ENCODE assay signal across 1 mouse cellular context in genomic region chr5:30870131-30870406, GRCm38 (mm10).
A peak's percentile ranks its signal among the peaks of the same experiment; 100 is the strongest.
TF ChIP-seq lines count a peak whose summit lies in the region.

No protein-coding gene starts in this region.

TF ChIP-seq in MEL, 35 proteins besides CTCF, POLR2A, EP300 and RAD21 (continued from another document):
- TF ChIP-seq USF2 (IDR thresholded peaks at IDR 0.05; ENCODE audit: borderline replicate concordance in 1 of 2, insufficient read depth in 1 of 2, low read depth in 1 of 2, low read length in 2 of 2): no peak
- 0 out of 2 replicates have a peak, but pooled peaks have one; percentile 24 for TF ChIP-seq MYC (IDR thresholded peaks at IDR 0.05; ENCODE audit: low read depth, low read length)
- no peak for TF ChIP-seq TCF12 (IDR thresholded peaks at IDR 0.05; ENCODE audit: low read depth, low read length)
- TF ChIP-seq RCOR1 (IDR thresholded peaks at IDR 0.05; ENCODE audit: low read depth, low read length): no peak
- no peak for TF ChIP-seq ZKSCAN1 (IDR thresholded peaks at IDR 0.05; ENCODE audit: low read depth, low read length)
- TF ChIP-seq USF1 (IDR thresholded peaks at IDR 0.05; ENCODE audit: low read depth, low read length): no peak
- no peak for TF ChIP-seq NRF1 (IDR thresholded peaks at IDR 0.05; ENCODE audit: insufficient read depth, low read depth, low read length, poor library complexity, severe bottlenecking)
- no peak for TF ChIP-seq MEF2A (IDR thresholded peaks at IDR 0.05; ENCODE audit: extremely low read depth, insufficient replicate concordance, low read depth, low read length, poor library complexity, severe bottlenecking)
- no peak for TF ChIP-seq MAZ (IDR thresholded peaks at IDR 0.05; ENCODE audit: low read depth, low read length)
- no peak for TF ChIP-seq HCFC1 (IDR thresholded peaks at IDR 0.05; ENCODE audit: low read depth, low read length)
- TF ChIP-seq JUND (IDR thresholded peaks at IDR 0.05; ENCODE audit: low read depth, low read length): no peak
- no peak for TF ChIP-seq MAX (IDR thresholded peaks at IDR 0.05; ENCODE audit: low read length)
- 0 out of 2 replicates have a peak, but pooled peaks have one; percentile 66 for TF ChIP-seq CHD1 (IDR thresholded peaks at IDR 0.05; ENCODE audit: low read depth, low read length)
- TF ChIP-seq UBTF (IDR thresholded peaks at IDR 0.05; ENCODE audit: borderline replicate concordance, insufficient read depth, low read depth, low read length): no peak
- no peak for TF ChIP-seq CHD2 (IDR thresholded peaks at IDR 0.05; ENCODE audit: low read length)
- no peak for TF ChIP-seq MAFK (IDR thresholded peaks at IDR 0.05; ENCODE audit: borderline replicate concordance, low read depth, low read length)
- TF ChIP-seq GABPA (IDR thresholded peaks at IDR 0.05; ENCODE audit: low read depth, low read length): no peak
- TF ChIP-seq ZNF384 (IDR thresholded peaks at IDR 0.05; ENCODE audit: low read depth, low read length): no peak
- TF ChIP-seq POLR2AphosphoS2 (IDR thresholded peaks at IDR 0.05; ENCODE audit: low read length): no peak
- no peak for TF ChIP-seq ZC3H11A (IDR thresholded peaks at IDR 0.05; ENCODE audit: low read depth, low read length)
